Mouse (Mus musculus) heart, adult 2 months (tissue): ENCODE measurements around the gene Gm17657.

Experiments
- CTCF ChIP-seq: fragments of 200-600 bp; IDR thresholded peaks from 2 replicates; pipeline ENCODE4 v1.8.1; 2022; ENCODE audit warnings: antibody characterized with exemption, mild to moderate bottlenecking, moderate library complexity
- EP300 ChIP-seq: fragments of 200-500 bp; IDR thresholded peaks from 2 replicates; pipeline ENCODE4 v1.6.1; 2011; ENCODE audit warnings: low read depth, low read length, control low read depth; ENCODE audit not compliant: insufficient read depth

- no peak for TF ChIP-seq EP300
- TF ChIP-seq CTCF: peak; percentile 61
These were observed 45.7 kb downstream of the Gm17657 start for GRCm38 (mm10) chr17:29503700-29504099.
